Mouse (Mus musculus): ENCODE measurements at regions not wholly inside any gene's neighbourhood (a gene's known extent, or its start where the extent isn't known, plus 50 kb on each side); places are given as distances from the start of the nearest gene placed in this dataset.

- H3K4me2 ChIP-seq (ENCODE audit: low read depth, low read length), result no peak overlapping the region
- H3K36me3 ChIP-seq (ENCODE audit: control insufficient read depth, insufficient read depth), result no peaks in the 10 kb centered on the region
- no peak overlapping the region for H3K4me3 ChIP-seq (ENCODE audit: low read length)
- ATAC-seq (replicated peaks; ENCODE audit: extremely low read depth, insufficient read depth, low FRiP score), result no peak
- WGBS, result 83% methylated on average over 2 of the region's 2 CpGs
- H3K27ac ChIP-seq (ENCODE audit: low read length), result no peak overlapping the region
- no peak overlapping the region for H3K9ac ChIP-seq (ENCODE audit: low read length)
- H3K4me1 ChIP-seq (ENCODE audit: control insufficient read depth, insufficient read depth, low read length), result no peaks in the 10 kb centered on the region
- H3K27me3 ChIP-seq (ENCODE audit: control insufficient read depth, insufficient read depth, low read length), result no peaks in the 10 kb centered on the region
- no peaks in the 10 kb centered on the region for H3K9me3 ChIP-seq (replicated peaks; ENCODE audit: control insufficient read depth, low read length)
These were observed 622.0 kb downstream of the Nfib start for GRCm38 (mm10) chr4:82083519-82083918.

GRCm38 (mm10) chr4:82068050-82068449 lies 625.4 kb upstream of the Mpdz start:
- peaks cover 12% of the 10 kb centered on the region for H3K4me1 ChIP-seq (ENCODE audit: control insufficient read depth, insufficient read depth, low read length)
- no peak overlapping the region for H3K4me3 ChIP-seq (ENCODE audit: low read length)
- peak overlapping the region; percentile 29; the same call in 1 of the 2 replicates for H3K4me2 ChIP-seq (ENCODE audit: low read depth, low read length)
- H3K9me3 ChIP-seq (replicated peaks; ENCODE audit: control insufficient read depth, low read length), result no peaks in the 10 kb centered on the region
- H3K36me3 ChIP-seq (ENCODE audit: control insufficient read depth, insufficient read depth), result no peaks in the 10 kb centered on the region
- ATAC-seq (replicated peaks; ENCODE audit: extremely low read depth, insufficient read depth, low FRiP score), result peak; percentile 52
- WGBS, result 26% methylated on average over 3 of the region's 3 CpGs
- peak overlapping the region; percentile 49 for H3K27ac ChIP-seq (ENCODE audit: low read length)
- no peak overlapping the region for H3K9ac ChIP-seq (ENCODE audit: low read length)
- H3K27me3 ChIP-seq (ENCODE audit: control insufficient read depth, insufficient read depth, low read length), result no peaks in the 10 kb centered on the region

- peak; percentile 84 for ATAC-seq (replicated peaks; ENCODE audit: extremely low read depth, insufficient read depth, low FRiP score)
- Histone ChIP-seq H3K4me1 (ENCODE audit: control insufficient read depth, insufficient read depth, low read length) (peaks cover 14% of the 10 kb centered on the region), H3K9me3 (replicated peaks; ENCODE audit: control insufficient read depth, low read length) (no peaks in the 10 kb centered on the region), H3K4me3 (ENCODE audit: low read length) (peak overlapping the region; percentile 45), H3K27ac (ENCODE audit: low read length) (peak overlapping the region; percentile 93), H3K27me3 (ENCODE audit: control insufficient read depth, insufficient read depth, low read length) (no peaks in the 10 kb centered on the region), H3K4me2 (ENCODE audit: low read depth, low read length) (peak overlapping the region; percentile 67), H3K9ac (ENCODE audit: low read length) (peak overlapping the region; percentile 69), H3K36me3 (ENCODE audit: control insufficient read depth, insufficient read depth) (no peaks in the 10 kb centered on the region)
- WGBS, result 35% methylated on average over 14 of the region's 14 CpGs
These were observed 623.2 kb upstream of the Mpdz start for GRCm38 (mm10) chr4:82065641-82066358.

- H3K9me3 ChIP-seq (replicated peaks; ENCODE audit: control insufficient read depth, low read length), result no peaks in the 10 kb centered on the region
- peaks cover 5% of the 10 kb centered on the region for H3K4me1 ChIP-seq (ENCODE audit: control insufficient read depth, insufficient read depth, low read length)
- 24% methylated on average over 5 of the region's 5 CpGs for WGBS
- no peaks in the 10 kb centered on the region for H3K27me3 ChIP-seq (ENCODE audit: control insufficient read depth, insufficient read depth, low read length)
- no peaks in the 10 kb centered on the region for H3K36me3 ChIP-seq (ENCODE audit: control insufficient read depth, insufficient read depth)
- no peak overlapping the region for H3K4me3 ChIP-seq (ENCODE audit: low read length)
- H3K27ac ChIP-seq (ENCODE audit: low read length), result peak overlapping the region; percentile 25; the same call in 1 of the 2 replicates
- ATAC-seq (replicated peaks; ENCODE audit: extremely low read depth, insufficient read depth, low FRiP score), result no peak; the same call in 1 of the 2 replicates
- H3K4me2 ChIP-seq (ENCODE audit: low read depth, low read length), result no peak overlapping the region
- H3K9ac ChIP-seq (ENCODE audit: low read length), result no peak overlapping the region
These were observed 620.1 kb upstream of the Mpdz start for GRCm38 (mm10) chr4:82062726-82063125.

GRCm38 (mm10) chr4:82056671-82057070 lies 614.1 kb upstream of the Mpdz start:
- Histone ChIP-seq H3K4me3 (ENCODE audit: low read length) (no peak overlapping the region), H3K27ac (ENCODE audit: low read length) (peak overlapping the region; percentile 12; the same call in 1 of the 2 replicates), H3K4me2 (ENCODE audit: low read depth, low read length) (no peak overlapping the region), H3K9ac (ENCODE audit: low read length) (no peak overlapping the region), H3K9me3 (replicated peaks; ENCODE audit: control insufficient read depth, low read length) (no peaks in the 10 kb centered on the region), H3K27me3 (ENCODE audit: control insufficient read depth, insufficient read depth, low read length) (no peaks in the 10 kb centered on the region), H3K4me1 (ENCODE audit: control insufficient read depth, insufficient read depth, low read length) (no peaks in the 10 kb centered on the region; the same call in 1 of the 2 replicates), H3K36me3 (ENCODE audit: control insufficient read depth, insufficient read depth) (no peaks in the 10 kb centered on the region)
- 78% methylated on average over 1 of the region's 1 CpGs for WGBS
- ATAC-seq (replicated peaks; ENCODE audit: extremely low read depth, insufficient read depth, low FRiP score), result no peak

- Histone ChIP-seq H3K9ac (ENCODE audit: low read length) (no peak overlapping the region), H3K4me1 (ENCODE audit: control insufficient read depth, insufficient read depth, low read length) (peaks cover 4% of the 10 kb centered on the region), H3K4me2 (ENCODE audit: low read depth, low read length) (no peak overlapping the region), H3K27me3 (ENCODE audit: control insufficient read depth, insufficient read depth, low read length) (no peaks in the 10 kb centered on the region), H3K27ac (ENCODE audit: low read length) (no peak overlapping the region), H3K36me3 (ENCODE audit: control insufficient read depth, insufficient read depth) (no peaks in the 10 kb centered on the region), H3K9me3 (replicated peaks; ENCODE audit: control insufficient read depth, low read length) (no peaks in the 10 kb centered on the region), H3K4me3 (ENCODE audit: low read length) (no peak overlapping the region)
- no peak for ATAC-seq (replicated peaks; ENCODE audit: extremely low read depth, insufficient read depth, low FRiP score)
- 94% methylated on average over 2 of the region's 2 CpGs for WGBS
These were observed 605.6 kb upstream of the Mpdz start for GRCm38 (mm10) chr4:82048171-82048570.

GRCm38 (mm10) chr4:82037473-82037872 lies 594.9 kb upstream of the Mpdz start:
- Histone ChIP-seq H3K4me2 (ENCODE audit: low read depth, low read length) (no peak overlapping the region), H3K27me3 (ENCODE audit: control insufficient read depth, insufficient read depth, low read length) (no peaks in the 10 kb centered on the region), H3K4me1 (ENCODE audit: control insufficient read depth, insufficient read depth, low read length) (peaks cover 6% of the 10 kb centered on the region; the same call in 1 of the 2 replicates), H3K9me3 (replicated peaks; ENCODE audit: control insufficient read depth, low read length) (no peaks in the 10 kb centered on the region), H3K36me3 (ENCODE audit: control insufficient read depth, insufficient read depth) (no peaks in the 10 kb centered on the region), H3K4me3 (ENCODE audit: low read length) (no peak overlapping the region), H3K27ac (ENCODE audit: low read length) (no peak overlapping the region), H3K9ac (ENCODE audit: low read length) (no peak overlapping the region)
- ATAC-seq (replicated peaks; ENCODE audit: extremely low read depth, insufficient read depth, low FRiP score), result no peak
- WGBS, result 86% methylated on average over 1 of the region's 1 CpGs

GRCm38 (mm10) chr4:82035074-82035703 lies 592.6 kb upstream of the Mpdz start:
- Histone ChIP-seq H3K4me3 (ENCODE audit: low read length) (no peak overlapping the region), H3K4me1 (ENCODE audit: control insufficient read depth, insufficient read depth, low read length) (peaks cover 6% of the 10 kb centered on the region; the same call in 1 of the 2 replicates), H3K4me2 (ENCODE audit: low read depth, low read length) (no peak overlapping the region), H3K27me3 (ENCODE audit: control insufficient read depth, insufficient read depth, low read length) (no peaks in the 10 kb centered on the region), H3K27ac (ENCODE audit: low read length) (no peak overlapping the region), H3K9me3 (replicated peaks; ENCODE audit: control insufficient read depth, low read length) (no peaks in the 10 kb centered on the region), H3K9ac (ENCODE audit: low read length) (no peak overlapping the region), H3K36me3 (ENCODE audit: control insufficient read depth, insufficient read depth) (no peaks in the 10 kb centered on the region)
- ATAC-seq (replicated peaks; ENCODE audit: extremely low read depth, insufficient read depth, low FRiP score), result no peak
- WGBS, result 42% methylated on average over 3 of the region's 3 CpGs

GRCm38 (mm10) chr4:82029237-82029636 lies 586.6 kb upstream of the Mpdz start:
- WGBS, result 90% methylated on average over 9 of the region's 9 CpGs

More at GRCm38 (mm10) chr4:82029237-82029636, 586.6 kb upstream of the Mpdz start:
- Histone ChIP-seq H3K27ac (ENCODE audit: low read length) (no peak overlapping the region), H3K4me3 (ENCODE audit: low read length) (no peak overlapping the region), H3K27me3 (ENCODE audit: control insufficient read depth, insufficient read depth, low read length) (no peaks in the 10 kb centered on the region), H3K4me1 (ENCODE audit: control insufficient read depth, insufficient read depth, low read length) (peaks cover 15% of the 10 kb centered on the region), H3K36me3 (ENCODE audit: control insufficient read depth, insufficient read depth) (no peaks in the 10 kb centered on the region), H3K9ac (ENCODE audit: low read length) (no peak overlapping the region), H3K4me2 (ENCODE audit: low read depth, low read length) (no peak overlapping the region), H3K9me3 (replicated peaks; ENCODE audit: control insufficient read depth, low read length) (no peaks in the 10 kb centered on the region)
- ATAC-seq (replicated peaks; ENCODE audit: extremely low read depth, insufficient read depth, low FRiP score), result no peak
